Mouse (Mus musculus): ENCODE results near the gene Rtraf.
"Not testable (repeated sequence)": the region's sequence is repeated elsewhere in the genome, so short reads cannot be mapped to it uniquely, and the experiment has no call there.

The Rtraf gene

GRCm38 (mm10) chr14:19823321-19824142 lies at the start of gene Rtraf:
Gene Rtraf, minus strand, starts transcription at chr14:19823824.
- in situ Hi-C loops (cut with MboI, MseI) = loop anchor here in 1 of 2 experiments (10.0 kb wide), 1 partner anchor 1701 kb away; no protein-coding TSS in a partner anchor

- in situ Hi-C loops (cut with MboI, MseI) = no loop called here
Measured at GRCm38 (mm10) chr14:19867286-19867935, 43.8 kb upstream of the Rtraf start.

GRCm38 (mm10) chr14:19865121-19865520 lies 41.5 kb upstream of the Rtraf start:
- in situ Hi-C loops (cut with MboI, MseI) = not testable (repeated sequence)

- in situ Hi-C loops (cut with MboI, MseI) = no loop called here
Measured at GRCm38 (mm10) chr14:19861311-19862080, 37.9 kb upstream of the Rtraf start.

GRCm38 (mm10) chr14:19860281-19860680 lies 36.7 kb upstream of the Rtraf start:
- in situ Hi-C loops (cut with MboI, MseI) = no loop called here

DNA sequence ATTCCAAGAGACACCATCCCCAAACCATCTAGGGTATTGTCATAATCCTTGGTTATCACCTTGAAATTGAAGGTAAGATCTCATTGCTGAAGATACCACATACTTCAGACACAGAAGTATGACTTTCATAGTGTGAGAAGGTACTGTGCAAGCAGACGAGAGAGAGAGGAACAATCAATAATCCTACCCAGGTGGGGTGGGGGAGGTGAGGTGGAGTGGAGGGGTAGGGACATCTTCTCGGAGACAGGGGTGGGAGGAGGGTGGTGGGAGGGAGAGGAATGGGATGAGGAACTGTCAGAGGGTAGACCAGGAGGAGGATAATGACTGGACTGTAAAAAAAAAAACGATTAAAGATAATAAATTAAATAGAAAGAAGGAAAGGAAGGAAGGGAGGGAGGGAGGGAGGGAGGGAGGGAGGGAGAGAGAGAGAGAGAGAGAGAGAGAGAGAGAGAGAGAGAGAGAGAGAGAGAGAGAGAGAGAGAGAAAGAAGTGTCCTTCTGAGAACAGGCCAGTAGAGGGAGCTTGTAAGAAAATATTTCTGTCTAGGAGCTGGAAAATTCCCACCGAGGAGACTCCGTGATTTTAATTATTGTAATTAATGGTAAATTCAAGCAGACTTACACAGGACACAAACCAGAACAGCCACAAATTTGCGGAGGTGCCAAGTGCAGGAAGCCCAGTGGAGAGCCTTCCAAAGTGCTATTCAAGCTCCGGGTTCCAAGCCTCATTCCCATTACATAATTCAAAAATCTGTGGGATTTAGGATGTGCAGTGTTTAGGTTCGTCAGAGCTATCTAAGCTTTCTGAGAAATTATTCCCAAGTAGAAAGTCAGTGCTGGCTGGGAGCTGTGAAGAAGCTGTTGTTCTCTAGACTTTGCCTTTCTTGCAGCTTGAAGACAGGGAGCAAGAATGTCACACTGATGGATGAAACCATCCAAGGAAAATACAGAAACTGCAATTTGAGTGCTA lies 35.5 kb upstream of the Rtraf start:
- in situ Hi-C loops (cut with MboI, MseI) = no loop called here

- in situ Hi-C loops (cut with MboI, MseI) = no loop called here
Measured at GRCm38 (mm10) chr14:19858279-19858678, 34.7 kb upstream of the Rtraf start.

DNA sequence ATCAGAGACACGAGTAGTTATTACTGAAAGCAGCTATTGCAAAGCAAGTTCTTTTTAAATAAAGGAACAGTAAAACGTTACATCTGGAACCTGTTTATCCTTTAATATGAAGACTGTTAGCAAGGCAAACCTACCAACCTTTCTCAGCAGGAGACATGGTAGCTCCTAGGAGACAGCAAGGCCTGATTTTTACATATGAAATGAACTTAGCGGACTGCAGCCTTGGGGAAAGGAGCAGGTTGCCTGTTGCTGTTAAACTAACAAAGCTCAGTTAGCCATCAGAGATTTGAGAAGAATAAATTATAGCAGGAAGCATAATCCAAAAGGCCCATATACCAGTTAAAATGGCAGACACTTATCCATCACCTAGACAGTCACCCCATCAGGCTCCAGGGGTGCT lies 29.8 kb upstream of the Rtraf start:
- in situ Hi-C loops (cut with MboI, MseI) = no loop called here

- in situ Hi-C loops (cut with MboI, MseI) = loop anchor here (5.0 to 25.0 kb wide), 3 partner anchors 228 to 423 kb away; partner anchors contain the start of gene Kcnk16 (in 1 of the 2)
Measured at GRCm38 (mm10) chr14:19839600-19840332, 16.1 kb upstream of the Rtraf start.

GRCm38 (mm10) chr14:19836289-19836688 lies 12.7 kb upstream of the Rtraf start:
- in situ Hi-C loops (cut with MboI, MseI) = loop anchor here (5.0 to 25.0 kb wide), 3 partner anchors 231 to 426 kb away; partner anchors contain the start of gene Kcnk16 (in 1 of the 2)

GRCm38 (mm10) chr14:19825481-19825880 lies 1.9 kb upstream of the Rtraf start:
- in situ Hi-C loops (cut with MboI, MseI) = loop anchor here in 1 of 2 experiments (10.0 to 25.0 kb wide), 2 partner anchors 437 to 1699 kb away; partner anchors contain the start of gene Kcnk16

GRCm38 (mm10) chr14:19821686-19822085 lies 1.9 kb downstream of the Rtraf start:
- in situ Hi-C loops (cut with MboI, MseI) = loop anchor here in 1 of 2 experiments (10.0 kb wide), 1 partner anchor 1703 kb away; no protein-coding TSS in a partner anchor

- in situ Hi-C loops (cut with MboI, MseI) = no loop called here
Measured at GRCm38 (mm10) chr14:19817949-19818348, 5.7 kb downstream of the Rtraf start.

DNA sequence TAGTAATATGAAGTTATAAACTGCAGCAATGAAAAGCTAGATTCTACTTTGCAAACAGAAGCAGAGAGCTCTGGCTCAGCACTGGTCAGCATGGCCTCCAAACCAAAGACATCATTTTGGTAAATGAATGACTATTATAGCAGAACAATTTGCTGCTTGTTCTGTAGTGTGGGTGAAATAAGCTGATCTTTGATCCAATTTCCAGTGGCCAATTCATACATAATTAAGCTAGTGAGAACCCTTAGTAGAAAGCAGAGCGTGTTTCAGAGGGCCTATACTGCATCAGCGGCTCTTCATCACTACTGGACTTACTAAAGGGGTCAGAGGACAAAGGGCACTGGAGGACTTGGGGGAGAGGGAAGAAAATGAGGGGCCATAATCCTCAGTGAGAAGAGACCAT lies 10.6 kb downstream of the Rtraf start:
- in situ Hi-C loops (cut with MboI, MseI) = no loop called here

- in situ Hi-C loops (cut with MboI, MseI) = loop anchor here in 1 of 2 experiments (5.0 kb wide), 1 partner anchor 108 kb away; no protein-coding TSS in a partner anchor
Measured at GRCm38 (mm10) chr14:19809934-19810333, 13.7 kb downstream of the Rtraf start.

GRCm38 (mm10) chr14:19807858-19808257 lies 15.8 kb downstream of the Rtraf start:
- in situ Hi-C loops (cut with MboI, MseI) = loop anchor here in 1 of 2 experiments (5.0 kb wide), 1 partner anchor 106 kb away; no protein-coding TSS in a partner anchor

DNA sequence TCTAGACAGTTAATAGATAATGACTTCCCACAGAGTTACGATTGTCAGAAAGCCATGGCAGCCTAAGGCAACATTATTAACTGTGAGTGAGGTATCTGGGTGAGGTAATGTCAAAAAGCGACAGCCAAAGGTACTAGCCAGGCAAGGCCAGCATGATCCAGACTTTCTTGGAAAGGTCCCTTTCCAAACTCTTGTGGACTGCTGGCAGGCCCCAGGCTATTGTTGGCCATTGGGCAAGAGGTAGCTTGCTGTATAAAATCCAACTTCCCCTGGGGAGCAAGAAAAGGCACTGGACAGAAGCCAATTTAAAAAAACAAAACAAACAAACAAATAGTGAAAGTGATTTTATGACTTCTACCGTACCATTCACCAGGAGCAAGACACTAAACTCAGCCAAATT lies 16.3 kb downstream of the Rtraf start:
- in situ Hi-C loops (cut with MboI, MseI) = loop anchor here in 1 of 2 experiments (5.0 kb wide), 1 partner anchor 105 kb away; no protein-coding TSS in a partner anchor

GRCm38 (mm10) chr14:19803623-19804022 lies 20.0 kb downstream of the Rtraf start:
- in situ Hi-C loops (cut with MboI, MseI) = loop anchor here in 1 of 2 experiments (5.0 kb wide), 1 partner anchor 101 kb away; no protein-coding TSS in a partner anchor

- in situ Hi-C loops (cut with MboI, MseI) = loop anchor here in 1 of 2 experiments (5.0 kb wide), 1 partner anchor 101 kb away; no protein-coding TSS in a partner anchor
Measured at GRCm38 (mm10) chr14:19803222-19803621, 20.4 kb downstream of the Rtraf start.

Data from T-helper 17 cell (primary cell).